Mouse (Mus musculus): ENCODE data around the gene Plk5.

Plk5 gene

DNA sequence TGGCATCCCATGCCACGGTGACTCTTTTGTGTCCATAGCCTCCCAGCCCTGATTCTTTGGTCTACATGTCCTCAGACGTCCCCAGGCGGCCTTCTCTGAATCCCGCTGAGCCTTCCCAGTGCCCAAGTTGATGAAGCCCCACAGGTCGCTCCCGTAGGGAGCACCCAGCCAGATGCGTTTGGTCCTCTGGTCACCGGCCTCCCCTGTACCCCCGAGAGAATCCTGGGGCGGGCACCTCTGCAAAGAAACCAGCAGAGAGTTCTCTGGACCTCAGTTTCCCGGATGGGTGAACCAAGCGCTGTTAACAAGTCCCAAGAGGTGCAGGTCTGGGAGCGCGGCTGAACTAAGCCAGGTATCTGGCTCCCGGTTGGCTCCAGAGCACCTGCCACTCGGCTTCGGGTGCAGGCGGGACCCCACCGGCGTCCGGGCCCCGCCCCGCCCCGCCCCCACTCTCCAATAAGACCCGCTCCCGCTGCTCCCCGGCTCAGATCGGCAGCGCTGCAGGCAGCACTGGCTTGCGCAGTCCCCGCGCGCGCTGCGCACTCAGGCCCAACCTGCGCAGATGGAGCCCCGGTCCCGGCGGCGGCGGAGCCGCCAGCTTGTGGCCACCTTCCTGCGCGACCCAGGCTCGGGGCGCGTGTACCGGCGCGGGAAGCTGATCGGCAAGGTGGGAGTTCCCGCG lies at the start of gene Plk5:
Plk5 (plus strand) TSS at position 459 of the 682 bp plus-strand sequence.
- DNase-seq (ENCODE audit: low spot score), result no peak

GRCm38 (mm10) chr10:80311560-80311959 lies 44.7 kb upstream of the Plk5 start:
- no peak for DNase-seq (ENCODE audit: low spot score)

DNA sequence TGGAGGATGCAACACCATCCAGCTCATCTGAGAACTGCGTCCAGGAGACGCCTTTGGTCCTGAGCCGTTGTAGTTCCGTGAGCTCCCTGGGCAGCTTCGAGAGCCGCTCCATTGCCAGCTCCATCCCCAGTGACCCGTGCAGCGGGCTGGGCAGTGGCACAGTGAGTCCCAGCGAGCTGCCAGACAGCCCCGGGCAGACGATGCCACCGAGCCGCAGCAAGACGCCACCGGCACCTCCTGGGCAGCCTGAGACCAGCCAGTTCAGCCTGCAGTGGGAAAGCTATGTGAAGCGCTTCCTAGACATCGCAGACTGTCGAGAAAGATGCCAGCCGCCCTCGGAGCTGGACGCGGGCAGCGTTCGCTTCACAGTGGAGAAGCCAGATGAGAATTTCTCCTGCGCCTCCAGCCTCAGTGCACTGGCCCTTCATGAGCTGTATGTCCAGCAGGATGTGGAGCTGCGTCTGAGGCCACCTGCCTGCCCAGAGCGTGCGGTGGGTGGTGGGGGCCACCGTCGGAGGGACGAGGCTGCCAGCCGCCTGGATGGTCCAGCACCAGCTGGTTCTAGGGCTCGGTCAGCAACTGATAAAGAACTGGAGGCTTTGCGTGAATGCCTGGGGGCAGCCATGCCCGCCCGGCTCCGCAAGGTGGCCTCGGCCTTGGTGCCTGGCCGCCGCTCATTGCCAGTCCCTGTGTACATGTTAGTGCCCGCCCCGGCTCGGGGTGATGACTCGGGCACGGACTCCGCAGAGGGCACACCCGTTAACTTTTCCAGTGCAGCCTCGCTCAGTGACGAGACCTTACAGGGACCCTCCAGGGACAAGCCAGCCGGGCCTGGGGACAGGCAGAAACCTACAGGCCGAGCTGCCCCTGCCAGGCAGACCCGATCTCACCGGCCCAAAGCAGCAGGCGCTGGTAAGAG lies 43.4 kb upstream of the Plk5 start:
- DNase-seq (ENCODE audit: low spot score), result no peak

GRCm38 (mm10) chr10:80313627-80314201 lies 42.5 kb upstream of the Plk5 start:
- no peak for DNase-seq (ENCODE audit: low spot score)

DNA sequence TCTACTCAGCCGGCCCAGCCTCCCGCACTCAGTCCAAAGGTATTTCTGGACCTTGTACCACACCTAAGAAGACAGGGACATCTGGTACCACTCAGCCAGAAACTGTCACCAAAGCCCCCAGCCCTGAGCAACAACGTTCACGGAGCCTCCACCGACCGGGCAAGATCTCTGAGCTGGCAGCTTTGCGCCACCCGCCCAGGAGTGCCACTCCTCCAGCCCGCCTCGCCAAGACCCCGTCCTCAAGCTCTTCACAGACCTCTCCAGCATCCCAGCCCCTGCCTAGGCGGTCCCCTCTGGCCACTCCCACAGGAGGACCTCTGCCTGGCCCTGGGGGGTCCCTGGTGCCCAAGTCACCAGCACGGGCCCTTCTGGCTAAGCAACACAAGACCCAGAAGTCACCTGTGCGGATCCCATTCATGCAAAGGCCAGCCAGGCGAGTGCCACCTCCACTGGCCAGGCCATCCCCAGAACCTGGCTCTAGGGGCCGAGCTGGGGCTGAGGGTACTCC lies 41.7 kb upstream of the Plk5 start:
- DNase-seq (ENCODE audit: low spot score), result no peak

- no peak for DNase-seq (ENCODE audit: low spot score)
Observed at GRCm38 (mm10) chr10:80315315-80315714, 40.9 kb upstream of the Plk5 start.

- no peak for DNase-seq (ENCODE audit: low spot score)
Observed at GRCm38 (mm10) chr10:80316359-80316781, 39.9 kb upstream of the Plk5 start.

DNA sequence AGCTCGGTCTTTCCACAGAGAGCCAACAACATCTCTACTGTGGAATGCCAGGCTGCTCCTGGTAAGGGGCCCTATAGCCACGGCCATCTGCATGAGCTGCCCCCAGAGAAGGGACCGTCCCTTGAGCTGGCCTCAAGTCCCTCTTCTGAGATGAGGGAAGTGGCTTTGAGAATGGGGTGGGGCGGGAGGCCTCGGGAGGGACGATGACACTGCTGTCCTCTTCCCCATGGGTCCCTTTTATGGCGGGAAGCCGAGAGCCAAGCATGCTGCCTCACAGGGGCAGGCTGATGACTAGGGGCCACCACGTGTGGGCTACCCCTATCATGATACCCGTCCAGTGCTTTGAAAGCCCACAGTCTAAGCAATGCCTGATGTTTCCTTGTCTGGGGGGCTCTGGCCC lies 39.2 kb upstream of the Plk5 start:
- no peak for DNase-seq (ENCODE audit: low spot score)

DNA sequence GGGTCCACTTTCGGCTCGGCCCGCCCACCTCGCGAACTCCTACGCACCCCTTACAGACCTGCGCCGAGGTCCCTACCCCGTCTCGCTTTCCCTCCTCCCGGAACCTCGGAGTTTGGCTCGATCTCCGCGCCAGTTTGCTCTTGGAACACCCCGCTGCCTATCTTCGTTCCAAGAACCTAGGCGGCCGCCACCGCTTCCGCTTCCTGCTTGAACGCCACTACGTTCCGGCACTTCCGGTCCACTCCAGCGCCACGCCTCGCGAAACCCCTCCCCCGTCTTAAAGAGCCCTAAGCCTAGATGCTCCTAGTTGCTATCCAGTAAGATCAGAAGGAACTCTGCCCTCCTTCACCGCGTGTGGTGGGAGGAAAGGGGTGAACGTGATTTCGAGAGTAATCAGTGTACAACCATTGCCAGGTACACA lies 35.9 kb upstream of the Plk5 start, which contains the start of gene 2310011J03Rik:
2310011J03Rik (minus strand) TSS at position 198 of the 421 bp plus-strand sequence.
- peak; percentile 90 for DNase-seq (ENCODE audit: low spot score)

- DNase-seq (ENCODE audit: low spot score), result no peak
Observed at GRCm38 (mm10) chr10:80321014-80321669, 35.1 kb upstream of the Plk5 start.

DNA sequence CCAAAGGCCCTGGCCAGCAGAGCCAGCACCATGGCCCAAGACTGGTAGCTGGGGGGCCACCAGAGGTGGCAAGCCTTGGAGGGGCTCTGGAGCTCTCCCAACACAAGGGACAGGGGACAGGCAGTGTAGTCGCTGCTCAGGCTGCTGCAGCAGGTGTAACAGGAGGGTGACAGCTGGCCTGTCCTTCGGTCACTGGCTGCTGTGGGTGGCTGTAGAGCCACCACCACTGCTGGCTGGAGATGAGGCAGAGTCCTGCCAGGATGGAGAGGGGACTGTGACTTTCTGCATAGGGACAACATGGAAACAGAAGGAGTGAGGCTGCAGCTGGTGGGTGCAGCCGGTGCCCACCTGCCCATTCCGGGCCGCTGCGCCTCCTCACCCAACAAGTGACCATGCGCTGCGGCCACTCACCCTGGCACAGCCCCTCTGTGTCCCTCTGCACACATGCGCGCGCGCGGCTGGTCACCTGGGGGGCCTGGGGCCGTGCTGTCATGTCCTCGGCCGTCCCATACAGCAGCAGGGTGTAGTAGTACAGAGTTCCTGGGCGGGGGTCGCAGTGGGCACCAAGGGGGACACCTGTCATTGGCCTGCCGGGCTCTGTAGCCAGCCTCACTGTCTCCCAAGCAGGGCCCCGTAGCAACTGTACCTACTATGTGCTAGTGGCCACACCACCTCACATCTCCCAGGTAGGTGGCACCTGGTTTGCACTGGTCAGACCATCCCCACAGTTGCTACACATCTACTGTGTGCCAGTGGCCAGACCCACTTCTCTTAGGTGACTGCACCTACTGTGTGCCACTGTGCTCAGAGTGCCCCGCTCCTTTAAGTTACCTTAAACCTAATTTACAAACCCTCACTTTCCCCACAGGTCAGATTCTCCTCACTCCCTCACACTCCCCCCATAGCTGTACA lies 34.3 kb upstream of the Plk5 start:
- no peak for DNase-seq (ENCODE audit: low spot score)

- peak; percentile 41 for DNase-seq (ENCODE audit: low spot score)
Observed at GRCm38 (mm10) chr10:80322811-80323211, 33.4 kb upstream of the Plk5 start.

- DNase-seq (ENCODE audit: low spot score), result peak; percentile 71
Observed at GRCm38 (mm10) chr10:80323261-80324119, 32.8 kb upstream of the Plk5 start.

DNA sequence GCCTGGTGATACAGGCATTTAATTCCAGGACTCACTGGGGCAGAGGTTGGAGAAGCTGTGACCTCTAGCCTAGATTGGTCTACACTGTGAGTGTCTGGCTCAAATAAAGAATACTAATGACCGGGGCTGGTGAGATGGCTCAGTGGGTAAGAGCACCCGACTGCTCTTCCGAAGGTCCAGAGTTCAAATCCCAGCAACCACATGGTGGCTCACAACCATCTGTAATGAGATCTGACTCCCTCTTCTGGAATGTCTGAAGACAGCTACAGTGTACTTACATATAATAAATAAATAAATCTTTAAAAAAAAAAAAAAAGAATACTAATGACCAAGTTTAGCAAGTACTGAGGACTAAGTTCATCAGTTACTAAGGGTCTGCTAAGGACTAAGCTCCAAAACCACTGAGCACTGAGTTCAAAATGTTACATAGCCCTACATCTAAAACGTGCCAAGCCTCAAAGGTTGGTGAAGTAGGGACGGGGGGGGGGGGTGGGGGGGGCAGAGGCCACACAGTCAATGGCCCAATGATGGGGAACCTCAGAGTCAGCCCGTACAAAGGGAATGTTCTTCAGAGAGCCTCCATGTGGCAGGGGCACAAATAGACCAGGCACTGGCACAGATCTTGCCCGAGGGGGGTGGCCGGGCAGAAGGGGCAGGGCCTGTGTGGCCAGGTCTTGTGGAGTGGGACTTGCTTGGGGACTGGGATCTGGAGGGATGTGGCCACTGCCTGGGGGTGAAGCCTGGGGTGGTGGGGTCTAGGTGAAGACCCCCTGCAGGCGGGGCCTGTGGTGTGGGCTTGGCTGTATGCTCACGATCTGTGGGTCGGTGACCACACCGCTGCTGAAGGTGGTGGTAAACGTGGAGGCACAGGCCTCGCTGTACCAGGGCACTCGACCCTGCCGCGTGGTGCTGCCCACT lies 31.9 kb upstream of the Plk5 start:
- DNase-seq (ENCODE audit: low spot score), result no peak

- DNase-seq (ENCODE audit: low spot score), result no peak
Observed at GRCm38 (mm10) chr10:80325045-80325444, 31.2 kb upstream of the Plk5 start.

DNA sequence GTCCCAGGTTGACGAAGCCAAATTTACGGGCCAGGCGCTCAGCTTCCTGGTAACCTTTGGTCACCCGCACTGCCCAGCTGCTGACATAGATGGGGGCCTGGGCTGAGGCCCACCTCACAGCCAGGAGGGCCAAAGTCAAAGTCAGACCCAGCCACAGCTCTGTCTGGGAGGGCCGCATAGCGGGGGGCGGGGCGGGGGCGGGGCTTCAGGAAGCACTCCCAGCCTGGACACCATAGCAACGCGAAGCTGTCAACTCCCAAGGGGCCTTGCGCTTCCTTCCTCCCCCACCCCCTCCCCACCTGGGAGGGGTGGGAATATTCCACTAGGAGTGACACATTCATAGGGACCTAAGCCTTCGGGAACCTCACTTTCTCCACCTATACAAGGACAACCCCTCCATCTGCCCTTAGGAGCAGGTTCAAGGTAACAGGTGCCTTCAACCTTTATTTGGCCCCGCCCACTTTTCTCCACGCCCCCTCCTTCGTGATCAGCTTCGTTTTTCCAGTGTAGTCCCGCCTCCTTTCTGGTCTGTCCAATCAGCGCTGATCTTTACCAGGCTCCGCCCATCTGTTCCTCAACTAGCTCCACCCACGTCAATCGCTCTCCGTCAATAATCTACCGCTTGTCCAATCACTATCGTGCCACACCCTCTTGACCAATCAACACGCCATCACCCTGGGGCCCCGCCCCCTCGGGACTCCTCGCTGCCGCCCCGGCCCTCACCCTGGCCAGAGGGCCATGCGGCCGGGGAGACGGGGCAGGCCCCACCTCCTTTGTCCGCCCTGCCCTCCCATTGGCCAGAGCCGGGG lies 26.8 kb upstream of the Plk5 start, which contains the start of the genes Pcsk4 and Reep6:
Pcsk4 (minus strand) TSS at position 226 of the 809 bp plus-strand sequence.
Reep6 (plus strand) TSS at position 681 of the 809 bp plus-strand sequence.
- peak; percentile 98 for DNase-seq (ENCODE audit: low spot score)

- DNase-seq (ENCODE audit: low spot score), result no peak
Observed at GRCm38 (mm10) chr10:80330084-80330483, 26.2 kb upstream of the Plk5 start.

DNA sequence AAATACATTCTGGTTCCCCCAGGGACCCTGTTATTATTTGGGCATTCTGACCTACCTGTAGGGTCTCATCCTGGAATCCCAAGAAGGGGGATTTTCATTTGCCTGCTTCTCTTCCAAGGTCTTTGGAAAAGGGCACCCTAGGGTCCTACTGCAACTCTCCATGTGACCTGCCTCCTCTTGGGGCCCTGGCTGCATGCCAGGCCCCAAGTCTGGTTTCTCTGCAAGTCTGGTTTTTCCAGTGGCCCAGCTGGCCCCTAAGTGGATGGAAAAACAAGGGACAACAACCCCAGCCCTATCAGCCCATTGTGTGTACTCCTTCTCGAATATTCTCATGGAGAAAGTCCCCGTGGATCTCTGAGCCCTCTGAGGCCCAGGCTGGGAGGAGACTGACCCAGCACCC lies 25.4 kb upstream of the Plk5 start:
- no peak for DNase-seq (ENCODE audit: low spot score)
